Mouse (Mus musculus): ENCODE measurements around the gene Katnb1. TPM values are rescaled to one million over a fixed set of nuclear protein-coding genes. Genes with fewer than 3 reads are reported as not detected.

Gene Katnb1
- 7.9 and 17.7 TPM in 2 replicates for polyA plus RNA-seq (2012; rRNA removed)

GRCm38 (mm10) chr8:95080381-95081341, at the start of gene Katnb1:
Gene Katnb1 (plus strand): TSS chr8:95081186.
- Histone ChIP-seq H3K36me3 (ENCODE audit: control insufficient read depth, insufficient read depth, low read length) (no peaks in the 10 kb centered on the region), H3K4me3 (ENCODE audit: low read depth, low read length) (peak within 1 kb of the TSS; percentile 98), H3K27ac (ENCODE audit: insufficient read depth, low read depth, low read length) (peak within 1 kb of the TSS; percentile 54), H3K4me1 (ENCODE audit: control insufficient read depth, insufficient read depth, insufficient read length, low read length) (0 out of 2 replicates have a peak, but pooled peaks cover 2% of the 10 kb centered on the region), H3K27me3 (ENCODE audit: control insufficient read depth, insufficient read depth, low read length) (no peaks in the 10 kb centered on the region)
- WGBS: under 1% methylated on average over 47 of the region's 47 CpGs
- no peak for TF ChIP-seq CTCF (IDR thresholded peaks at IDR 0.05; ENCODE audit: extremely low read depth, insufficient read length, insufficient replicate concordance, low read depth, low read length)
- no peak; the same call in 1 of the 2 replicates for TF ChIP-seq POLR2A (IDR thresholded peaks at IDR 0.05; ENCODE audit: low read depth, low read length)

- Histone ChIP-seq H3K27ac (ENCODE audit: insufficient read depth, low read depth, low read length) (no peak overlapping the region), H3K36me3 (ENCODE audit: control insufficient read depth, insufficient read depth, low read length) (no peaks in the 10 kb centered on the region), H3K4me3 (ENCODE audit: low read depth, low read length) (no peak overlapping the region), H3K27me3 (ENCODE audit: control insufficient read depth, insufficient read depth, low read length) (no peaks in the 10 kb centered on the region), H3K4me1 (ENCODE audit: control insufficient read depth, insufficient read depth, insufficient read length, low read length) (no peaks in the 10 kb centered on the region)
- TF ChIP-seq POLR2A (IDR thresholded peaks at IDR 0.05; ENCODE audit: low read depth, low read length): no peak
- TF ChIP-seq CTCF (IDR thresholded peaks at IDR 0.05; ENCODE audit: extremely low read depth, insufficient read length, insufficient replicate concordance, low read depth, low read length): no peak
- WGBS: 50% methylated on average over 7 of the region's 7 CpGs
Observed at GRCm38 (mm10) chr8:95037106-95037925, 43.7 kb upstream of the Katnb1 start.

- H3K36me3 ChIP-seq (ENCODE audit: control insufficient read depth, insufficient read depth, low read length): no peaks in the 10 kb centered on the region
- H3K4me3 ChIP-seq (ENCODE audit: low read depth, low read length): no peak overlapping the region
- 46% methylated on average over 6 of the region's 6 CpGs for WGBS
- H3K27me3 ChIP-seq (ENCODE audit: control insufficient read depth, insufficient read depth, low read length): no peaks in the 10 kb centered on the region
- TF ChIP-seq CTCF (IDR thresholded peaks at IDR 0.05; ENCODE audit: extremely low read depth, insufficient read length, insufficient replicate concordance, low read depth, low read length): no peak
- TF ChIP-seq POLR2A (IDR thresholded peaks at IDR 0.05; ENCODE audit: low read depth, low read length): no peak
- no peak overlapping the region for H3K27ac ChIP-seq (ENCODE audit: insufficient read depth, low read depth, low read length)
- no peaks in the 10 kb centered on the region for H3K4me1 ChIP-seq (ENCODE audit: control insufficient read depth, insufficient read depth, insufficient read length, low read length)
Observed at GRCm38 (mm10) chr8:95041883-95042784, 38.9 kb upstream of the Katnb1 start.

GRCm38 (mm10) chr8:95044811-95045210, 36.2 kb upstream of the Katnb1 start:
- H3K36me3 ChIP-seq (ENCODE audit: control insufficient read depth, insufficient read depth, low read length): no peaks in the 10 kb centered on the region
- WGBS: 38% methylated on average over 4 of the region's 4 CpGs
- H3K4me3 ChIP-seq (ENCODE audit: low read depth, low read length): no peak overlapping the region
- no peak overlapping the region for H3K27ac ChIP-seq (ENCODE audit: insufficient read depth, low read depth, low read length)
- no peaks in the 10 kb centered on the region for H3K4me1 ChIP-seq (ENCODE audit: control insufficient read depth, insufficient read depth, insufficient read length, low read length)
- no peaks in the 10 kb centered on the region for H3K27me3 ChIP-seq (ENCODE audit: control insufficient read depth, insufficient read depth, low read length)
- TF ChIP-seq CTCF (IDR thresholded peaks at IDR 0.05; ENCODE audit: extremely low read depth, insufficient read length, insufficient replicate concordance, low read depth, low read length): no peak

- Histone ChIP-seq H3K4me3 (ENCODE audit: low read depth, low read length) (no peak overlapping the region), H3K27me3 (ENCODE audit: control insufficient read depth, insufficient read depth, low read length) (no peaks in the 10 kb centered on the region), H3K4me1 (ENCODE audit: control insufficient read depth, insufficient read depth, insufficient read length, low read length) (no peaks in the 10 kb centered on the region), H3K27ac (ENCODE audit: insufficient read depth, low read depth, low read length) (no peak overlapping the region), H3K36me3 (ENCODE audit: control insufficient read depth, insufficient read depth, low read length) (no peaks in the 10 kb centered on the region)
- TF ChIP-seq CTCF (IDR thresholded peaks at IDR 0.05; ENCODE audit: extremely low read depth, insufficient read length, insufficient replicate concordance, low read depth, low read length) (no peak), POLR2A (IDR thresholded peaks at IDR 0.05; ENCODE audit: low read depth, low read length) (no peak)
- WGBS: 66% methylated on average over 3 of the region's 3 CpGs
Observed at GRCm38 (mm10) chr8:95046982-95047381, 34.0 kb upstream of the Katnb1 start.

GRCm38 (mm10) chr8:95047884-95048680, 32.9 kb upstream of the Katnb1 start:
- TF ChIP-seq POLR2A (IDR thresholded peaks at IDR 0.05; ENCODE audit: low read depth, low read length) (no peak), CTCF (IDR thresholded peaks at IDR 0.05; ENCODE audit: extremely low read depth, insufficient read length, insufficient replicate concordance, low read depth, low read length) (no peak)
- Histone ChIP-seq H3K4me1 (ENCODE audit: control insufficient read depth, insufficient read depth, insufficient read length, low read length) (no peaks in the 10 kb centered on the region), H3K27me3 (ENCODE audit: control insufficient read depth, insufficient read depth, low read length) (no peaks in the 10 kb centered on the region), H3K27ac (ENCODE audit: insufficient read depth, low read depth, low read length) (no peak overlapping the region), H3K36me3 (ENCODE audit: control insufficient read depth, insufficient read depth, low read length) (no peaks in the 10 kb centered on the region), H3K4me3 (ENCODE audit: low read depth, low read length) (no peak overlapping the region)
- 58% methylated on average over 6 of the region's 6 CpGs for WGBS

All from small intestine, adult 2 months (tissue).